Mouse (Mus musculus) limb, embryonic 11.5 days (tissue): ENCODE results near the gene Kcnd3. TPM values are rescaled to one million over a fixed set of nuclear protein-coding genes. Genes with fewer than 3 reads are reported as not detected.

Experiments
- ATAC-seq: fragments of 200-750 bp; cut with Nextera tagmentation; 2 replicates; pipeline ENCODE4 v1.8.0; 2017; ENCODE audit warnings: low read depth; ENCODE audit not compliant: insufficient number of reproducible peaks, low FRiP score, low TSS enrichment
- DNase-seq: peaks from one replicate; pipeline ENCODE4 v3.0.0-alpha.2; 2015; ENCODE audit warnings: low spot score
- H3K27ac ChIP-seq: fragments of 300-500 bp; sonication (generic); replicated peaks from 2 replicates; pipeline ENCODE4 v1.5.1; 2014; ENCODE audit warnings: low read depth, mild to moderate bottlenecking, low read length
- H3K27me3 ChIP-seq: fragments of 300-500 bp; sonication (generic); 2 replicates; pipeline ENCODE4 v1.6.1; 2014; ENCODE audit warnings: mild to moderate bottlenecking, low read length, mixed read lengths; ENCODE audit not compliant: control insufficient read depth, insufficient read depth
- H3K36me3 ChIP-seq: fragments of 300-500 bp; sonication (generic); 2 replicates; pipeline ENCODE4 v1.6.1; 2014; ENCODE audit warnings: mild to moderate bottlenecking, low read length, moderate library complexity, mixed read lengths; ENCODE audit not compliant: control insufficient read depth, insufficient read depth
- H3K4me1 ChIP-seq: fragments of 300-500 bp; sonication (generic); 2 replicates; pipeline ENCODE4 v1.6.1; 2014; ENCODE audit warnings: low read length, mixed read lengths; ENCODE audit not compliant: control insufficient read depth, insufficient read depth
- H3K4me2 ChIP-seq: fragments of 300-500 bp; sonication (generic); 2 replicates; pipeline ENCODE4 v1.6.1; 2014; ENCODE audit warnings: low read depth, mild to moderate bottlenecking, moderate library complexity; ENCODE audit not compliant: severe bottlenecking
- H3K4me3 ChIP-seq: fragments of 300-500 bp; sonication (generic); 2 replicates; pipeline ENCODE4 v1.5.1; 2014; ENCODE audit warnings: low read depth, low read length
- H3K9ac ChIP-seq: fragments of 300-500 bp; sonication (generic); 2 replicates; pipeline ENCODE4 v1.6.1; 2014; ENCODE audit warnings: mild to moderate bottlenecking, low read length
- H3K9me3 ChIP-seq: fragments of 300-500 bp; sonication (generic); 2 replicates; pipeline ENCODE4 v1.6.1; 2016; ENCODE audit warnings: low read length; ENCODE audit not compliant: control insufficient read depth
- WGBS: fragments of 180-500 bp; shearing (Covaris S2); extraction: QIAGEN DNeasy Blood & Tissue Kit; methylation state at CpG from one replicate; pipeline ENCODE4 v1.1.7; 2014; 5-methylcytosine and 5-hydroxymethylcytosine counted together
- polyA plus RNA-seq: library from polyadenylated mRNA; unstranded; fragments of >200 nt; fragmentation: Nextera tagmentation; extraction: Ambion mirVana; gene quantifications from 2 replicates; pipeline ENCODE4 v1.2.1, GENCODE M21; 2014

The Kcnd3 gene
- polyA plus RNA-seq, 1 experiment from 2014 or later: 0.12 TPM

DNA sequence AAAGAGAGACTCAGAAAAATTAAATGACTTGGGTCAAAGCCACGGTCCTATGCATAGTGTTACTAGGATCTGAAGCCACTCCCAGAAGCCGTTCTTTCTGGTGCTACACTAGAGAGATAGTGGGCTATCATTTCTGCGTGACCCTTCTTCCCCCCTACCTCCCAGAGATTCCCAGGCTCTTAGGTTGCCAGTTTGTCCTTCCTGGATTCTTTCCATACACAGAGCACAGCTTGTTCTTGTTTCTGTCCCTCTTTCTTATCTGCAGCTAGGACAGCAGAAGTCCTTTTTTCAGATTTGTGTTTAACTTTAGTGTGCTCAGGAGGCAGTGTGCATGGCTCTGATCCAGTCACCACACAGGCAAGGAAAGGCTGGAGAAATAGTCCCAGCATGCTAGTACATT, 52.1 kb downstream of the Kcnd3 start:
- Histone ChIP-seq H3K9ac (no peak overlapping the region), H3K4me2 (no peak overlapping the region), H3K4me3 (no peak overlapping the region), H3K27me3 (no peaks in the 10 kb centered on the region), H3K4me1 (no peaks in the 10 kb centered on the region), H3K27ac (no peak overlapping the region), H3K9me3 (no peaks in the 10 kb centered on the region), H3K36me3 (no peaks in the 10 kb centered on the region)
- ATAC-seq (no peak), DNase-seq (no peak)
- 85% methylated on average over 3 of the region's 3 CpGs for WGBS

DNA sequence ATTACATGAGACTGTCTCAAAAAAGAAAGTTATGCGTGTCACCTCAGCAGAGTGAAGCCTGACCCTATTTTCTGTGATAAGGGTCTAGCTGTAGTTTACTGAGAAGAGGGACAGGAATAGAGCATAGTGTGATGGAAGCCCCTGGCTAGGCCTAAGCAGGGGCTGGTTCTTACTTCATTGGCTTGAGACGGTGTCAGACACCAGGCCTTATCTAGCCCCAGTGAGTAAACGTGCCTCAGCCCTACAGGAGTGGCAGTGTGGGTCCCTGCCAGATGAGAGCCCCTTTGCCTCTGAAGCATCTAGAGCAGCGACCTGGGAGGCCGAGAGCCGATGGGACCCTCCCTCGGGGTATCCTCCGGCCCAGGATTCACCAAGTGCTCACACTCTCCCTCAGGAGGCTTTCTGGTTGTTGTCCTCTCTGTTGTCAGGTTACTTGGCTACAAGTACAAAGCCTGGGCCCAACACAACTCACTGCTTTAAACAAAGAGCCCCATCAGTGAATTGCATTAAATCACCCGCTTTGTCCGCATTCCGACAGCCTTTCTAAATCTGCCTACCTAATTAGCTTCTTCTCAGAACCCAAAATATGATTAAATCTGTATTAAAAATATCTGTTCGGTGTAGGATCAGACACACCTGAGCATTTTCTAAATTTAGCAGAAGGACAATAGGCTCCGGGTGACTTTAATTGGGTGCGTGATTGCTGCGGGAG, 53.2 kb downstream of the Kcnd3 start:
- Histone ChIP-seq H3K36me3 (no peaks in the 10 kb centered on the region), H3K4me3 (no peak overlapping the region), H3K9me3 (no peaks in the 10 kb centered on the region), H3K9ac (no peak overlapping the region), H3K27me3 (no peaks in the 10 kb centered on the region), H3K4me1 (no peaks in the 10 kb centered on the region), H3K4me2 (no peak overlapping the region), H3K27ac (no peak overlapping the region)
- WGBS: 75% methylated on average over 15 of the region's 15 CpGs
- ATAC-seq (no peak), DNase-seq (no peak)

- Histone ChIP-seq H3K27ac (no peak overlapping the region), H3K4me3 (no peak overlapping the region), H3K9ac (no peak overlapping the region), H3K4me1 (no peaks in the 10 kb centered on the region), H3K9me3 (no peaks in the 10 kb centered on the region), H3K36me3 (no peaks in the 10 kb centered on the region), H3K4me2 (no peak overlapping the region), H3K27me3 (no peaks in the 10 kb centered on the region)
- 65% methylated on average over 7 of the region's 7 CpGs for WGBS
- no peak for ATAC-seq
- no peak for DNase-seq
These were observed 53.7 kb downstream of the Kcnd3 start for GRCm38 (mm10) chr3:105505873-105506170.

- Histone ChIP-seq H3K4me1 (no peaks in the 10 kb centered on the region), H3K36me3 (no peaks in the 10 kb centered on the region), H3K4me3 (no peak overlapping the region), H3K9me3 (no peaks in the 10 kb centered on the region), H3K27me3 (no peaks in the 10 kb centered on the region), H3K4me2 (no peak overlapping the region), H3K9ac (no peak overlapping the region), H3K27ac (no peak overlapping the region)
- no peak for ATAC-seq
- WGBS: 85% methylated on average over 4 of the region's 4 CpGs
- no peak for DNase-seq
These were observed 54.5 kb downstream of the Kcnd3 start for GRCm38 (mm10) chr3:105506592-105506991.

DNA sequence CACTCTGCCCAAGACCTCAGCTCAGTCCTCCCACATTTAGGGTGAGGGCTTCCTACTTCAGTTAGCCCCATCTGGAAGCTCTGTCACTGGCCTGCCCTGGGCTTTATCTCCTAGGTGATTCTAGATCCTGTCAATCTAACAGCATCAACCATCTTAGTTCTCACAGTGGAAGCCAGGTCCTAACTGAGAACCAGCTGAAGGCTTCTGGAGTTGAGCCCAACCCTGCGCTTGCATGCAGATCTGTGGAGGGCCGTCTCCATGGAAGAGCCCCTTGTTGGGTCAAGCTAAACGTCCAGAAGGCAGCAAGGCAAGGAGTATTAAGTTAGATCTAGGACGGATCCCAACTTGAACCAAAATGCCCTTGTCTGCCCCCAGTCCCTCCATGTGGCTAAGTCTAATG, 57.2 kb downstream of the Kcnd3 start:
- Histone ChIP-seq H3K27ac (no peak overlapping the region), H3K27me3 (no peaks in the 10 kb centered on the region), H3K9ac (no peak overlapping the region), H3K4me2 (no peak overlapping the region), H3K9me3 (no peaks in the 10 kb centered on the region), H3K4me3 (no peak overlapping the region), H3K36me3 (no peaks in the 10 kb centered on the region), H3K4me1 (no peaks in the 10 kb centered on the region)
- WGBS: 73% methylated on average over 4 of the region's 4 CpGs
- DNase-seq (no peak), ATAC-seq (no peak)

GRCm38 (mm10) chr3:105511836-105512235, 59.7 kb downstream of the Kcnd3 start:
- ATAC-seq: no peak
- Histone ChIP-seq H3K4me3 (no peak overlapping the region), H3K9me3 (no peaks in the 10 kb centered on the region), H3K36me3 (no peaks in the 10 kb centered on the region), H3K4me1 (no peaks in the 10 kb centered on the region), H3K27ac (no peak overlapping the region), H3K4me2 (no peak overlapping the region), H3K27me3 (no peaks in the 10 kb centered on the region), H3K9ac (no peak overlapping the region)
- 50% methylated on average over 2 of the region's 2 CpGs for WGBS
- DNase-seq: no peak

- Histone ChIP-seq H3K9me3 (no peaks in the 10 kb centered on the region), H3K36me3 (no peaks in the 10 kb centered on the region), H3K27me3 (no peaks in the 10 kb centered on the region), H3K4me1 (no peaks in the 10 kb centered on the region), H3K4me2 (no peak overlapping the region), H3K4me3 (no peak overlapping the region), H3K9ac (no peak overlapping the region), H3K27ac (no peak overlapping the region)
- ATAC-seq (no peak), DNase-seq (no peak)
- 71% methylated on average over 3 of the region's 3 CpGs for WGBS
These were observed 62.1 kb downstream of the Kcnd3 start for GRCm38 (mm10) chr3:105514215-105514614.

GRCm38 (mm10) chr3:105515035-105515434, 62.9 kb downstream of the Kcnd3 start:
- no peak overlapping the region for H3K27ac ChIP-seq
- no peak overlapping the region for H3K4me3 ChIP-seq
- H3K4me1 ChIP-seq: no peaks in the 10 kb centered on the region
- ATAC-seq: no peak
- H3K36me3 ChIP-seq: no peaks in the 10 kb centered on the region
- H3K9me3 ChIP-seq: no peaks in the 10 kb centered on the region
- DNase-seq: no peak
- H3K27me3 ChIP-seq: no peaks in the 10 kb centered on the region
- H3K9ac ChIP-seq: no peak overlapping the region
- no peak overlapping the region for H3K4me2 ChIP-seq

- H3K4me2 ChIP-seq: no peak overlapping the region
- WGBS: 79% methylated on average over 1 of the region's 1 CpGs
- no peaks in the 10 kb centered on the region for H3K36me3 ChIP-seq
- no peak overlapping the region for H3K9ac ChIP-seq
- ATAC-seq: no peak
- no peak overlapping the region for H3K27ac ChIP-seq
- no peak overlapping the region for H3K4me3 ChIP-seq
- no peaks in the 10 kb centered on the region for H3K9me3 ChIP-seq
- H3K27me3 ChIP-seq: no peaks in the 10 kb centered on the region
- no peak for DNase-seq
- no peaks in the 10 kb centered on the region for H3K4me1 ChIP-seq
These were observed 63.5 kb downstream of the Kcnd3 start for GRCm38 (mm10) chr3:105515640-105516039.
